Mouse (Mus musculus): ENCODE results near the gene Ccdc85a. TPM values are rescaled to one million over a fixed set of nuclear protein-coding genes. Genes with fewer than 3 reads are reported as not detected.

Gene Ccdc85a
- total RNA-seq, 1 experiment from 2014 or later: not detected

Other genes with a start within 250 kb of the Ccdc85a start
- 0.65 and 1.1 TPM in 2 replicates for gene Gm6685, start 244.5 kb downstream of the Ccdc85a start, total RNA-seq (2017)

Measured in hematopoietic stem cell, adult 5-6 weeks (primary cell).